In the genomic region with DNA sequence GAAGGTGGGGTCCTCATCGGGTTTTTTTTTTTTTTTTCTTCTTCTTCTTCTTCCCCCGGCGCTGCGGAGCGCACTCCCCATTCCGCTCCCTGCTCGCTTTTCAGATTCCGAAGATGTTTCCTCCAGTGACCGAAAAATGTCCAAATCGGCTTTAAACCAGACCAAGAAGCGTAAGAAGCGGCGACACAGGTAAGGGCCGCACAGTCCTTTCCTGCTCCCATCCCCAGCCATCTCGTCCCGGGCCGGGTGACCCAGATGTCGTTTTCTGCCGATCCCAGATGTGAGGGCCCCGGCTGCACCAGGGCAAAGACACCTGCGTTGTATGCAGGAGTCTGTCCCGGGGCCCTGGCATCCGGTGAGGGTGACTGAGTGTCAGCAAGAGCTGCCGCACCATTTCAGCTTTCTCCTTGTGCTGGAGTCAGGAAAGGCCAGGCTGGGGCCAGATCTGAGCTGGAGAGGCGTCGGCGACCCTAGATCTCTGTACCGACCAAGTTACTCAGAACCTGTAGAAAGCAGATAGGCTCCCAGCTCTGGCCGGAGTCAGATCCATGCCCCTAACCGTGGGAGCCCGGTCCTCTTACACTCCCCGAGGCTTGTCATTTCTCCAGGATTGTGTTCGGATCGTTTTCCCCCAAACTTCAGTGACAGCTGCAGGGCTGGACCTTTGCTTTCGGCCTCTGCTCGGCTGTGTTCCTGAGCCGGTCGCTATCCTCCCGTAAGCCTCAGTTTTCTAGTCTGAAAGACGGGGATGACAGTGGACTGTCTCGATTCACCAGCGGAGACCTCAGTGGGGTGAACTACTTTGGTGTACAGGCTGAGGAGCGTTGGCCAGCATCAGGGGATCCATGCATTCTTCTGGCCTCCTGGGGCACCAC, we compare ENCODE assay signal across 9 mouse cellular contexts. TPM values are rescaled to one million over a fixed set of nuclear protein-coding genes. Genes with fewer than 3 reads are reported as not detected.
DNase-seq lines count a peak whose midpoint lies in the region; ATAC-seq and TF ChIP-seq lines count a peak whose summit lies in the region.
"Had no signal": no experiment of that assay in that cellular context is flagged by ENCODE, and none has a peak within 500 bp of the region (broad histone marks: within the 10 kb centered on the region; RNA-seq: fewer than 3 reads in every experiment).

No protein-coding gene starts in this region.

- no peak overlapping the region for H3K9ac ChIP-seq in heart, adult 2 months (ENCODE audit: low read depth, low read length)
- H3K9ac ChIP-seq in forebrain, embryonic 13.5 days, result no peak overlapping the region
- H3K9ac ChIP-seq in limb, embryonic 13.5 days, result peak overlapping the region; percentile 8; the same call in 1 of the 2 replicates

- no peaks in the 10 kb centered on the region for H3K4me1 ChIP-seq in heart, adult 2 months (ENCODE audit: control insufficient read depth, insufficient read depth, low read length)
- peaks cover 52% of the 10 kb centered on the region for H3K4me1 ChIP-seq in E14TG2a.4 (replicated peaks; ENCODE audit: low read depth, low read length)
- peaks cover 27% of the 10 kb centered on the region for H3K4me1 ChIP-seq in forebrain, embryonic 13.5 days
- peaks cover 25% of the 10 kb centered on the region for H3K4me1 ChIP-seq in limb, embryonic 13.5 days

- H3K27ac ChIP-seq in heart, adult 2 months, result no peak overlapping the region
- no peak overlapping the region for H3K27ac ChIP-seq in forebrain, embryonic 13.5 days
- H3K27ac ChIP-seq in limb, embryonic 13.5 days, result no peak overlapping the region

- no peak for ATAC-seq in forebrain, embryonic 13.5 days
- ATAC-seq in limb, embryonic 13.5 days (ENCODE audit: low FRiP score, low read depth), result no peak
- ATAC-seq in activated CD4-positive, CD25-positive, alpha-beta regulatory T cell, adult 4 months, result no peak

- no peaks in the 10 kb centered on the region for H3K36me3 ChIP-seq in heart, adult 2 months (ENCODE audit: control insufficient read depth, insufficient read depth, low read length)
- H3K36me3 ChIP-seq in E14TG2a.4 (ENCODE audit: insufficient read depth, low read length), result no peaks in the 10 kb centered on the region
- no peaks in the 10 kb centered on the region for H3K36me3 ChIP-seq in forebrain, embryonic 13.5 days (ENCODE audit: poor library complexity, severe bottlenecking)
- H3K36me3 ChIP-seq in limb, embryonic 13.5 days, result no peaks in the 10 kb centered on the region

- TF ChIP-seq CTCF in heart, adult 2 months (IDR thresholded peaks at IDR 0.05), result no peak
- TF ChIP-seq CTCF in E14TG2a.4 (conservative IDR thresholded peaks at IDR 0.05; ENCODE audit: low read length), result no peak

- no peak overlapping the region for H3K4me3 ChIP-seq in heart, adult 2 months
- H3K4me3 ChIP-seq in E14TG2a.4 (replicated peaks; ENCODE audit: low read length), result peak overlapping the region; percentile 66
- H3K4me3 ChIP-seq in forebrain, embryonic 13.5 days, result peak overlapping the region; percentile 13; the same call in 1 of the 2 replicates
- H3K4me3 ChIP-seq in limb, embryonic 13.5 days, result peak overlapping the region; percentile 21

- no peaks in the 10 kb centered on the region for H3K79me2 ChIP-seq in heart, adult 2 months (replicated peaks; ENCODE audit: control insufficient read depth, insufficient read depth, low read length)

- peak; percentile 11 to 29 for DNase-seq in heart, adult 2 months
- no peak for DNase-seq in heart, adult 11 months
- no peak for DNase-seq in left cerebral cortex, postnatal 10 days (ENCODE audit: extremely low spot score in 1 of 2, low spot score in 2 of 2)
- DNase-seq in right cerebral cortex, postnatal 4 days, result no peak

- no peak for TF ChIP-seq EP300 in heart, adult 2 months (IDR thresholded peaks at IDR 0.05; ENCODE audit: insufficient read depth, low read depth, low read length)

- peak overlapping the region; percentile 24; the same call in 1 of the 2 replicates for H3K4me2 ChIP-seq in forebrain, embryonic 13.5 days
- H3K4me2 ChIP-seq in limb, embryonic 13.5 days (replicated peaks), result peak overlapping the region; percentile 39

- H3K27me3 ChIP-seq in heart, adult 2 months (ENCODE audit: control insufficient read depth, insufficient read depth, low read length), result peaks cover 33% of the 10 kb centered on the region
- peaks cover 88% of the 10 kb centered on the region for H3K27me3 ChIP-seq in E14TG2a.4 (ENCODE audit: insufficient read depth, low read length)
- H3K27me3 ChIP-seq in forebrain, embryonic 13.5 days, result peaks cover 95% of the 10 kb centered on the region
- peaks cover 97% of the 10 kb centered on the region for H3K27me3 ChIP-seq in limb, embryonic 13.5 days

- 4% methylated on average over 43 of the region's 43 CpGs for WGBS in heart, adult 2 months
- WGBS in forebrain, embryonic 13.5 days, result 1% methylated on average over 40 of the region's 43 CpGs
- under 1% methylated on average over 43 of the region's 43 CpGs for WGBS in limb, embryonic 13.5 days

- intact Hi-C loops in heart, adult 2 months (cut with DNase I), result no loop called here
- intact Hi-C loops in left cerebral cortex, postnatal 10 days (cut with DNase I), result no loop called here

- H3K9me3 ChIP-seq in E14TG2a.4 (ENCODE audit: low read length), result no peaks in the 10 kb centered on the region
- no peaks in the 10 kb centered on the region for H3K9me3 ChIP-seq in forebrain, embryonic 13.5 days (replicated peaks)
- H3K9me3 ChIP-seq in limb, embryonic 13.5 days, result no peaks in the 10 kb centered on the region

- no peak for TF ChIP-seq POLR2A in heart, adult 2 months (IDR thresholded peaks at IDR 0.05; ENCODE audit: insufficient read depth, low read depth, low read length)

RNA-seq across cellular contexts. Expression of a gene that starts 2.1 kb away (rescaled TPM):
- total RNA-seq in heart, adult 2 months (2021), result not detected
- polyA plus RNA-seq in heart, adult 2 months (2012; rRNA removed), result not detected in 2 replicates
- not detected in 2 replicates for polyA plus RNA-seq in forebrain, embryonic 13.5 days (2015; fragmentation: Nextera tagmentation; extraction: Ambion mirVana)
- polyA plus RNA-seq in limb, embryonic 13.5 days (2015; fragmentation: Nextera tagmentation; extraction: Ambion mirVana), result 0.25 and 0.33 TPM in 2 replicates
- polyA plus RNA-seq in activated CD4-positive, CD25-positive, alpha-beta regulatory T cell, adult 4 months (2017; shearing (Covaris generic)), result not detected
- total RNA-seq in left cerebral cortex, postnatal 10 days (2021), result under 1 TPM; 0.39 TPM
- total RNA-seq: MEL had no signal

RNA-seq across cellular contexts. Expression of a gene that starts 45.5 kb away (rescaled TPM):
- 1 to 10 TPM; 5.3 to 5.8 TPM for total RNA-seq in heart, adult 2 months (2021)
- 15.4 and 18.0 TPM in 2 replicates for polyA plus RNA-seq in heart, adult 2 months (2012; rRNA removed)
- polyA plus RNA-seq in forebrain, embryonic 13.5 days (2015; fragmentation: Nextera tagmentation; extraction: Ambion mirVana), result 13.9 and 14.7 TPM in 2 replicates
- polyA plus RNA-seq in limb, embryonic 13.5 days (2015; fragmentation: Nextera tagmentation; extraction: Ambion mirVana), result 18.6 and 19.7 TPM in 2 replicates
- polyA plus RNA-seq in activated CD4-positive, CD25-positive, alpha-beta regulatory T cell, adult 4 months (2017; shearing (Covaris generic)), result 10 to 100 TPM in 1 of 2 experiments, 1 to 10 TPM in 1; 7.8 to 10.3 TPM
- total RNA-seq in left cerebral cortex, postnatal 10 days (2021), result 10 to 100 TPM; 10.6 to 10.8 TPM

Comparison
In these comparisons a context has a peak if more than half of its experiments do, and no peak if none do; other contexts are left out.
1. DNase-seq: peak in heart, adult 2 months (2 of 2); none in heart, adult 11 months (single experiment), left cerebral cortex, postnatal 10 days (0 of 2) and right cerebral cortex, postnatal 4 days (single experiment).